8 mouse cellular contexts compared by ENCODE assay signal in the genomic region with DNA sequence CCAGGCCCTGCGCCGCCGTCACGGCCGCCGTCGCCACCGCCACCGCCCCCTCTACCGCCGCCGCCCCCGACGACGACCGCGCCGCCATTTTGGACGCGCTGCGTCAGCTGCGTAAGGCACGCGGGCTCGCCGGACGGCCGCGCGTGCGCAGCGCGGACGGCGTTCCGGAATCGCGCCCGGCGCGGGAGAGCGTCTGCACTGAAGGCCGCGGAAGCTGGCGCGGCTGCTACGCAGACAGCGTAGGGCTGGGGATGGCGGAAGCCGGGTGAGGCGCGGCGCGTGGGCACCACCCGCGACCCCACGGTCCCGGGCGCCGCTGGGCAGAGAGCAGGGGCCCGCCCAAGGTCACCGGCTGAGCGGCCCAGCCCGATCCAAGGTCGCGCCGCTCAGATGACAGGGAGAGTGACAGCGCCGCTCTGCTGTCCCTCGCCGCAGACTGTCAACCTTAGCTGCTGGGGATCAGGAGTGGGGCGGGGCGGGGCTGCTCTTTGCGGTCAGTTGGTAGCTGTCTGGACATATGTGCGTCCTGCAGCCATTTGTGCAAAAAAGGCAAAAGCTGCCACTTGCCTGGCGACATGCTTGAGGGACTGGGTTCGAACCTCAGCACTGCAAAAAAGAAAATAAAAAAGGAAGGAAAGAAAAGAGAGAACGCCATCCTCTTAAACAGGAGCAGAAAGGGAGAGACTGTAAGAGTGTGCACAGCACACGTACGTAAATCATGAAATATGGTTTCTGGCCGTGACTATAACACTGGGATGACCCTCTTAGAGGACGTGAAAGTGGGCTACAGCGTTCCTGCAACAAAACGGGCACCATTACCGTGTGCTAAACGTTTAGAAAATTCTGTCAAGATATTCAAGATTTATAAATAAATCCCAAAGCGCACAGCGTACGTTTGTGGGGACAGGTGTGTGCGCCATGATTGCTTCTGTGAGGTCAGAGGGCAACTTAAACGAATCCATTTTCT. TPM values are rescaled to one million over a fixed set of nuclear protein-coding genes. Genes with fewer than 3 reads are reported as not detected.
A peak's percentile ranks its signal among the peaks of the same experiment; 100 is the strongest.
DNase-seq lines count a peak whose midpoint lies in the region.

A gene (minus strand): TSS at position 136 of the 967 bp plus-strand sequence.

- intact Hi-C loops in gastrocnemius, postnatal 14 days (cut with DNase I; ENCODE audit: low total_unique reads): no loop called here

- H3K4me3 ChIP-seq in megakaryocyte, embryonic 14.5 days (replicated peaks): peak within 1 kb of the TSS; percentile 98

- H3K27me3 ChIP-seq in megakaryocyte, embryonic 14.5 days (replicated peaks): no peaks in the 10 kb centered on the region

- H3K9me3 ChIP-seq in megakaryocyte, embryonic 14.5 days: no peaks in the 10 kb centered on the region

- peaks cover 29% of the 10 kb centered on the region for H3K36me3 ChIP-seq in megakaryocyte, embryonic 14.5 days (replicated peaks; ENCODE audit: low read length)

- DNase-seq in adrenal gland, adult 18-20 months (ENCODE audit: low spot score in 2 of 2): peak; percentile 90
- DNase-seq in embryo, embryonic 10.5 days (ENCODE audit: low spot score): peak; percentile 91
- peak; percentile 89 for DNase-seq in gastrocnemius, postnatal 14 days
- DNase-seq in induced T-regulatory cell, adult 2 months (ENCODE audit: low read depth): peak; percentile 95
- peak; percentile 84 to 85 for DNase-seq in left cerebral cortex, adult 8-10 months (ENCODE audit: low spot score in 2 of 2)
- peak; percentile 86 to 87 for DNase-seq in right cerebral cortex, adult 2 months (ENCODE audit: low spot score in 2 of 2)
- peak; percentile 57 for DNase-seq in urinary bladder, postnatal 10 days (ENCODE audit: low spot score)

- H3K4me1 ChIP-seq in megakaryocyte, embryonic 14.5 days: peaks cover 66% of the 10 kb centered on the region

RNA-seq across cellular contexts. Expression of the gene that starts here (rescaled TPM):
- total RNA-seq in adrenal gland, adult 18-20 months (2021): 100 to 1,000 TPM; 201 to 202 TPM
- 100 to 1,000 TPM; 218 to 230 TPM for total RNA-seq in gastrocnemius, postnatal 14 days (2021)
- total RNA-seq in left cerebral cortex, adult 8-10 months (2022): 100 to 1,000 TPM; 583 to 634 (median 585) TPM
- 157 and 272 TPM in 2 replicates for polyA plus RNA-seq in megakaryocyte, embryonic 14.5 days (2012; ENCODE audit: insufficient read depth, low replicate concordance)

Comparison
In these comparisons a context has a peak if more than half of its experiments do, and no peak if none do; other contexts are left out.
1. Peak in every context shown above with its lines: DNase-seq and H3K4me3 ChIP-seq.